Mouse (Mus musculus): Measurements from ENCODE around the gene Txlna.
A peak's percentile ranks its signal among the peaks of the same experiment; 100 is the strongest.

Gene Txlna

GRCm38 (mm10) chr4:129588865-129589264, 52.0 kb downstream of the Txlna start:
- DNase-seq (ENCODE audit: low spot score in 2 of 2), result no peak

DNA sequence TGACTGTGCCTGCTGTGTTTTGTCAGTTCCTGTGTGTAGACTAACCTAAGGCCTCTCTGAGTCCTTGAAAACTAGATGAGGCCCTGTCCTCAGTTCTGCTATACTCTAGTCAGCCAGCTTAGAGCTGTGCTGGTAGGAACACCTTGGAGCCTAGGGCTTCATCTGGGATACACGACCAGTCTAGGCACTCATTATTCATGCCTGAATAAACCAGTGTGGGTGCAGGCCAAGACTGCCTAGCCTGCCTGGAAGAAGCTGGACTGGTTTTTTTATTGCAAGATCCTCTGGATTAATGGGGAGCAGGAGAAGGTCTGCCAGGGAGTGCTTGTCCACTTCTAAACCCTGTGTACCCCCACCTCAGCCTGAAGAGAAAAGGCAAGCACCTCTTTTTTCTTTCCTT, 53.9 kb downstream of the Txlna start:
- no peak for DNase-seq (ENCODE audit: low spot score in 2 of 2)

DNA sequence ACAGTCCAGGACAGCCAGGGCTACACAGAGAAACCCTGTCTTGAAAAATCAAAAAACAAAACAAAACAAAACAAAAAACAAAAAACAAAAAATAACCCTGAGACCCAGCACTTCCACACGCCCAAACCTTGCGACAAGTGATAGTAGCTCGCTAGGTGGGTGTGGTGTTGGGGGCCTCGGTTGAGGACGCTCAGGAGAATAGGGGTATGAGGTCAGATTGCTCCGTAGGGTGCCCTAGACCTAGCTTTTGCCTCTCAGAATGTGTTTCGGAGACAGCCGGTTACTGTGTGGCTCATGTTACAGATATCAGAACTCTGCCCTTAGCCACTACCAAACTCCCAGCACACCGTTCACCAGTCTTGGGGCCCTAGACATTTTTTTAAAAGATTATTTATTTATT, 55.1 kb downstream of the Txlna start:
- no peak for DNase-seq (ENCODE audit: low spot score in 2 of 2)

GRCm38 (mm10) chr4:129584884-129585608, 55.8 kb downstream of the Txlna start:
- peak in 1 of 2 experiments; percentile 83 for DNase-seq (ENCODE audit: low spot score in 2 of 2)

DNA sequence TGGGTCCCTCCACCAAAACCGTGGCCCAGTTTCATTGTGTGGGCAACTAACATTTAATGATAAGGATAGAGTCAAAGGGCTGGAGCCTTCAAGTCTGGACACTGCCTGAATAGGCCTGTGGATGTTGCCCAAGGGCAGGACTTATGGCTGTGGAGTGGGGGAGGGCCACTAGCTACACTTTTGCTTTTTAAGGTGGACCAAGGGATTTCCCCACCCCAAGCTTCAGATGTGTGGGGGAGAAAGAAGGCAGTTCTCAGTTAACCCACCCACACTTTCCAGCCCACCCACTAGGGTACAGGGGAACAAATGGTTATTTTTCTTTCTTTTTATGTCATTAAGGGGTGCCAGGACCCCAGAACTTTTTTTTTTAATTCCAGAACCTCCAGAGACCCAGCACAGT, 56.5 kb downstream of the Txlna start:
- DNase-seq (ENCODE audit: low spot score in 2 of 2), result no peak

GRCm38 (mm10) chr4:129582251-129582650, 58.6 kb downstream of the Txlna start:
- DNase-seq (ENCODE audit: low spot score in 2 of 2), result no peak

GRCm38 (mm10) chr4:129580347-129580746, 60.5 kb downstream of the Txlna start:
- DNase-seq (ENCODE audit: low spot score in 2 of 2), result no peak

- peak in 1 of 2 experiments; percentile 20 for DNase-seq (ENCODE audit: low spot score in 2 of 2)
Measured at GRCm38 (mm10) chr4:129578466-129578865, 62.4 kb downstream of the Txlna start, which contains the start of gene Fam167b. TSS of gene Fam167b (minus strand) at chr4:129578549.

GRCm38 (mm10) chr4:129577688-129578087, 63.2 kb downstream of the Txlna start:
- DNase-seq (ENCODE audit: low spot score in 2 of 2), result no peak

DNA sequence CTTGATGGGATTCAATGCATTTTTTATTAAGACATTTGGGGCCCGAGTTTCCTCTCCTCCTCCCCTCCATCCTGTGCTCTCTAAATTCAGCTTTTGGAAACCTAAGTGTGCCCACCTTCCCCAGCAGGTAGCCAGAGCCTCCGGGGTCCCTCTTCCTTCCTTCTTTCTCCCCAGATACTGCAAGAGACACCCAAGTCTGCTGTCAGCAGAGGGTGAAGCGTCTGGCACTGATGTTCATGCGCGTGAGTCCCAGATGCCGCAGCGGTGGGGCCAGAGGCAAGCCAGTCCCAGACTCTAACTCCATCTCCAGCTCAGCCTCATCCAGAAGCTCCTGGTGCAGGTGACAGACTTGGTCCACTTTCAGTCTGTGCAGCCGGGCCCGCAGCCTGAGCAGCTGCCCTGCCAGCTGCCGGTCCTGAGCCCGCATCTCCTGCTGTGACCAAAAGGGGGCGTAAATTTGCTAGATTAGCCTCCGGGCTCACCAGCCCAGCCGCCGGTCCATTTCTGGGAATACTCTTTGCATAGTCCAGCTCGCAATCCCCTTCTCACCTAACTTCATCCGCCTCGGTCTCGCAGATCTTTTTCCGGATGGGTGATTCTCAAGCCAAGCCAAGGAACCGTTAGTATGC, 63.9 kb downstream of the Txlna start:
- DNase-seq (ENCODE audit: low spot score in 2 of 2), result peak in 1 of 2 experiments; percentile 58

Measured in left cerebral cortex, adult 9 months (tissue).